Mouse (Mus musculus) stomach, postnatal 0 days (tissue): ENCODE data around the gene Ckap2l.

Source experiments
- CTCF ChIP-seq: IDR thresholded peaks from 2 replicates; pipeline ENCODE4 v1.5.1; 2016; ENCODE audit warnings: antibody characterized with exemption, low read depth, mild to moderate bottlenecking, moderate library complexity
- EP300 ChIP-seq: optimal IDR thresholded peaks from 2 replicates; pipeline ENCODE3; 2016; ENCODE audit warnings: antibody characterized with exemption

GRCm38 (mm10) chr2:129227709-129228108, 69.3 kb downstream of the Ckap2l start:
- no peak for TF ChIP-seq CTCF
- TF ChIP-seq EP300: no peak
